In genomic region chr9:57761563-57762551, GRCm38 (mm10) we compare ENCODE assay signal across 8 mouse cellular contexts. TPM values are rescaled to one million over a fixed set of nuclear protein-coding genes. Genes with fewer than 3 reads are reported as not detected.
A peak's percentile ranks its signal among the peaks of the same experiment; 100 is the strongest.
DNase-seq lines count a peak whose midpoint lies in the region; ATAC-seq and TF ChIP-seq lines count a peak whose summit lies in the region.

No protein-coding gene starts in this region.

- TF ChIP-seq CTCF in cortical plate, adult 2 months (IDR thresholded peaks at IDR 0.05; ENCODE audit: extremely low read depth, insufficient read depth, low read length), result no peak

- H3K4me2 ChIP-seq in hindbrain, embryonic 11.5 days (replicated peaks; ENCODE audit: low read depth, low read length), result no peak overlapping the region
- peak overlapping the region; percentile 89; the same call in 1 of the 2 replicates for H3K4me2 ChIP-seq in intestine, embryonic 16.5 days (ENCODE audit: low read depth, low read length)
- H3K4me2 ChIP-seq in midbrain, embryonic 12.5 days (replicated peaks), result no peak overlapping the region

- H3K4me3 ChIP-seq in hindbrain, embryonic 10.5 days, result peak overlapping the region; percentile 93; the same call in 1 of the 2 replicates
- no peak overlapping the region for H3K4me3 ChIP-seq in hindbrain, embryonic 11.5 days (ENCODE audit: low read depth, low read length)
- peak overlapping the region; percentile 93; the same call in 1 of the 2 replicates for H3K4me3 ChIP-seq in cortical plate, adult 2 months (ENCODE audit: insufficient read depth, low read length)
- H3K4me3 ChIP-seq in intestine, embryonic 16.5 days (ENCODE audit: low read length), result no peak overlapping the region
- 0 out of 2 replicates have a peak overlapping the region, but pooled peaks have one; percentile 3 for H3K4me3 ChIP-seq in midbrain, embryonic 12.5 days

- no peaks in the 10 kb centered on the region for H3K9me3 ChIP-seq in hindbrain, embryonic 10.5 days
- H3K9me3 ChIP-seq in hindbrain, embryonic 11.5 days (ENCODE audit: control insufficient read depth, low read length), result no peaks in the 10 kb centered on the region
- no peaks in the 10 kb centered on the region for H3K9me3 ChIP-seq in intestine, embryonic 16.5 days (ENCODE audit: control insufficient read depth, low read length)
- H3K9me3 ChIP-seq in midbrain, embryonic 12.5 days, result no peaks in the 10 kb centered on the region

- no peaks in the 10 kb centered on the region for H3K27me3 ChIP-seq in hindbrain, embryonic 10.5 days (ENCODE audit: insufficient read depth, poor library complexity, severe bottlenecking)
- H3K27me3 ChIP-seq in hindbrain, embryonic 11.5 days (ENCODE audit: control insufficient read depth, insufficient read depth, low read length), result no peaks in the 10 kb centered on the region
- no peaks in the 10 kb centered on the region for H3K27me3 ChIP-seq in intestine, embryonic 16.5 days (replicated peaks; ENCODE audit: control insufficient read depth, insufficient read depth, low read length)
- H3K27me3 ChIP-seq in midbrain, embryonic 12.5 days, result no peaks in the 10 kb centered on the region

- TF ChIP-seq POLR2A in cortical plate, adult 2 months (IDR thresholded peaks at IDR 0.05; ENCODE audit: extremely low read depth, insufficient read depth, low read length), result no peak

- DNase-seq in hindbrain, embryonic 10.5 days (ENCODE audit: low spot score), result no peak
- no peak for DNase-seq in hindbrain, embryonic 11.5 days (ENCODE audit: low spot score)
- DNase-seq in natural killer cell, adult 2 months (ENCODE audit: low spot score in 2 of 2), result no peak
- DNase-seq in ovary, postnatal 10 days (ENCODE audit: low spot score), result no peak
- DNase-seq in urinary bladder, postnatal 25 days (ENCODE audit: low spot score), result no peak

- no peak for ATAC-seq in hindbrain, embryonic 11.5 days (ENCODE audit: low FRiP score)
- ATAC-seq in intestine, embryonic 16.5 days, result no peak
- no peak for ATAC-seq in midbrain, embryonic 12.5 days (ENCODE audit: low FRiP score, low read depth)

- H3K36me3 ChIP-seq in hindbrain, embryonic 10.5 days, result peaks cover 52% of the 10 kb centered on the region
- peaks cover 3% of the 10 kb centered on the region for H3K36me3 ChIP-seq in hindbrain, embryonic 11.5 days (ENCODE audit: control insufficient read depth, insufficient read depth, low read length)
- peaks cover 24% of the 10 kb centered on the region for H3K36me3 ChIP-seq in intestine, embryonic 16.5 days (ENCODE audit: control insufficient read depth, insufficient read depth, low read length)
- H3K36me3 ChIP-seq in midbrain, embryonic 12.5 days, result peaks cover 45% of the 10 kb centered on the region

- 89% methylated on average over 13 of the region's 13 CpGs for WGBS in hindbrain, embryonic 10.5 days
- 93% methylated on average over 13 of the region's 13 CpGs for WGBS in hindbrain, embryonic 11.5 days
- 92% methylated on average over 13 of the region's 13 CpGs for WGBS in intestine, embryonic 16.5 days
- WGBS in midbrain, embryonic 12.5 days, result 97% methylated on average over 13 of the region's 13 CpGs

- peaks cover 42% of the 10 kb centered on the region for H3K4me1 ChIP-seq in hindbrain, embryonic 10.5 days (replicated peaks)
- H3K4me1 ChIP-seq in hindbrain, embryonic 11.5 days (replicated peaks; ENCODE audit: control insufficient read depth, insufficient read depth, low read length), result peaks cover 20% of the 10 kb centered on the region
- H3K4me1 ChIP-seq in cortical plate, adult 2 months (ENCODE audit: control insufficient read depth, insufficient read depth, low read length), result peaks cover 7% of the 10 kb centered on the region
- peaks cover 27% of the 10 kb centered on the region for H3K4me1 ChIP-seq in intestine, embryonic 16.5 days (ENCODE audit: control insufficient read depth, insufficient read depth, low read length)
- H3K4me1 ChIP-seq in midbrain, embryonic 12.5 days, result peaks cover 32% of the 10 kb centered on the region

- 0 out of 2 replicates have a peak overlapping the region, but pooled peaks have one; percentile 26 for H3K27ac ChIP-seq in hindbrain, embryonic 10.5 days
- no peak overlapping the region for H3K27ac ChIP-seq in hindbrain, embryonic 11.5 days (ENCODE audit: low read depth, low read length)
- H3K27ac ChIP-seq in cortical plate, adult 2 months (ENCODE audit: insufficient read depth, low read length), result peak overlapping the region; percentile 12; the same call in 1 of the 2 replicates
- no peak overlapping the region for H3K27ac ChIP-seq in intestine, embryonic 16.5 days (ENCODE audit: low read length)
- H3K27ac ChIP-seq in midbrain, embryonic 12.5 days (replicated peaks), result no peak overlapping the region

- no peak overlapping the region for H3K9ac ChIP-seq in hindbrain, embryonic 11.5 days (ENCODE audit: low read depth, low read length)
- H3K9ac ChIP-seq in intestine, embryonic 16.5 days (ENCODE audit: low read depth, low read length), result 0 out of 2 replicates have a peak overlapping the region, but pooled peaks have one; percentile 25
- H3K9ac ChIP-seq in midbrain, embryonic 12.5 days (replicated peaks), result peak overlapping the region; percentile 4; the same call in 1 of the 2 replicates

RNA-seq across cellular contexts. Expression of gene Clk3, which starts 3.8 kb away (rescaled TPM):
- polyA plus RNA-seq in hindbrain, embryonic 10.5 days (2016; fragmentation: Nextera tagmentation; extraction: Ambion mirVana), result 90.7 and 105 TPM in 2 replicates
- polyA plus RNA-seq in hindbrain, embryonic 11.5 days (2014; fragmentation: Nextera tagmentation; extraction: Ambion mirVana), result 83.8 and 91.4 TPM in 2 replicates
- 160 and 166 TPM in 2 replicates for polyA plus RNA-seq in cortical plate, adult 2 months (2012; rRNA removed)
- polyA plus RNA-seq in intestine, embryonic 16.5 days (2015; fragmentation: Nextera tagmentation; extraction: Ambion mirVana), result 55.6 and 63.1 TPM in 2 replicates
- 90.0 and 94.7 TPM in 2 replicates for polyA plus RNA-seq in midbrain, embryonic 12.5 days (2016; fragmentation: Nextera tagmentation; extraction: Ambion mirVana)

RNA-seq across cellular contexts. Expression of gene Edc3, which starts 53.5 kb away (rescaled TPM):
- 41.0 and 41.1 TPM in 2 replicates for polyA plus RNA-seq in hindbrain, embryonic 10.5 days (2016; fragmentation: Nextera tagmentation; extraction: Ambion mirVana)
- 23.7 and 28.4 TPM in 2 replicates for polyA plus RNA-seq in hindbrain, embryonic 11.5 days (2014; fragmentation: Nextera tagmentation; extraction: Ambion mirVana)
- polyA plus RNA-seq in cortical plate, adult 2 months (2012; rRNA removed), result 12.2 and 13.2 TPM in 2 replicates
- polyA plus RNA-seq in intestine, embryonic 16.5 days (2015; fragmentation: Nextera tagmentation; extraction: Ambion mirVana), result 27.6 and 28.4 TPM in 2 replicates
- polyA plus RNA-seq in midbrain, embryonic 12.5 days (2016; fragmentation: Nextera tagmentation; extraction: Ambion mirVana), result 40.9 and 41.1 TPM in 2 replicates

Comparison
In these comparisons a context has a peak if more than half of its experiments do, and no peak if none do; other contexts are left out.
1. H3K27ac ChIP-seq: peak in hindbrain, embryonic 10.5 days (single experiment) and cortical plate, adult 2 months (single experiment); none in hindbrain, embryonic 11.5 days (single experiment), intestine, embryonic 16.5 days (single experiment) and midbrain, embryonic 12.5 days (single experiment).
2. H3K4me3 ChIP-seq: peak in hindbrain, embryonic 10.5 days (single experiment), cortical plate, adult 2 months (single experiment) and midbrain, embryonic 12.5 days (single experiment); none in hindbrain, embryonic 11.5 days (single experiment) and intestine, embryonic 16.5 days (single experiment).